Mouse (Mus musculus): ENCODE data around the gene D630045J12Rik.

The D630045J12Rik gene

DNA sequence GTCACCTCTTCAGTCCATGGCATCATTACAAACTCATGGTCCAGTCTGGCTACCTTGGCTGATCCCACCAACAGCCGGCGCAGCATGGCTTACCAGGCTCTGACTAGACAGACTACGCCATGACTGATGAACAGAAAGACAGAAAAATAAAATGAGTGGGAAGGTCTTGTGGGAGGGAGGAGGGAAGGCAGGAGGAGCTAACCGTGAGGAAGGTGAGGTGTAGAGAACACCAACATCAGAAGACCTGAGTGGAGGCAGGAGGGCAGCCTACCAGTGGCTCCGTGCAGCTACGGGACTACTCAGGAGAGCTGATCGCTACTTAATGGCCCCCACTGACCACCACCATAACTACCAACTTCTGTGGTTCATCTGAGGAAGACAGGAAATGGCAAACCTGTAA is 60.9 kb downstream of the D630045J12Rik start:
- DNase-seq (ENCODE audit: low spot score in 2 of 2): no peak

DNA sequence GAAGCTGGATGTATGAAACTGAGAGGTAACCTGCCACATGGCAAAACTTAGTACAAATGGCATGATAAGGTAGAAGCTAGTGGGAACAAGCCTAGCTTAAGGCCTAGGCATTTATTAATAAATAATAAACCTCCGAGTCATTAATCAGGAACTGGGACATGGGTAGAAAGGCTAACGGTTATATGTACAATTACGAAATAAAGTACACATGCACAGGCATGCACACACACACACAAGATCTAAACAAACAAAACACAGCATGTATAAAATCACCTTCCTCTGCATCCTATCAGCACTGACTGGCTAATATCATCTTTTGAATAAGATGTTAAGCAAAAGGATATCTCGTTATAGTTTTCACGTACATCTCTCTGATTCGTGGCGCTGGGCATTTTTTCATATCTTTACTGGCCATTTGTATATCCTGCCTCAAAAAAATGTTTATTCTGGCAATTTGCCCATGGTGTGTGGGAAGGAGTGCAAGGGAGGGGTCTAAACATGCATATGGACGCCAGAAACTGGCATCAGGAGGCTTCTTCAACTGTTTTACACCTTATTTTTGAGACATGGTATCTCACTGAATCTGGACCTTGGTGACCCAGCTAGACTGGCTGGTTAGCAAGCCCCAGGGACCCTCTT is 67.4 kb downstream of the D630045J12Rik start:
- DNase-seq (ENCODE audit: low spot score in 2 of 2): no peak

DNA sequence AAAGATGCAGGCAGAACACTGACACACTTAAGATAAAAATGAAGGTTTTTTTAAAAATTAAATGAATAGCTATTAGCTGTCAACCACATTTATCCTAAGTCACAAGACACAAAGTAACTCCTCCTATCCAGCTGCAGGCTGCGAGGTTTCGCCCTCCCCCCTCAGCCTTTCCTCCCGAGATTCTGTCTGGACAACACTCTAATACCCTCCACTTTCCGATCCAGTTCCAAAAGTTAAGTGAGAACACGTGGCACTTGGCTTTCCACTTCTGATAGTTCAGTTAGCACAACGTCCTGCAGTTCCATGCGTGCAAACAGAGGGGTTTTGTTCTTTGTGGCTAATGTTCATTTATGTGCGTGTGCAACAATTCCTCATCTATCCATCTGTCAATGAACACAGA is 69.0 kb downstream of the D630045J12Rik start:
- no peak for DNase-seq (ENCODE audit: low spot score in 2 of 2)

DNA sequence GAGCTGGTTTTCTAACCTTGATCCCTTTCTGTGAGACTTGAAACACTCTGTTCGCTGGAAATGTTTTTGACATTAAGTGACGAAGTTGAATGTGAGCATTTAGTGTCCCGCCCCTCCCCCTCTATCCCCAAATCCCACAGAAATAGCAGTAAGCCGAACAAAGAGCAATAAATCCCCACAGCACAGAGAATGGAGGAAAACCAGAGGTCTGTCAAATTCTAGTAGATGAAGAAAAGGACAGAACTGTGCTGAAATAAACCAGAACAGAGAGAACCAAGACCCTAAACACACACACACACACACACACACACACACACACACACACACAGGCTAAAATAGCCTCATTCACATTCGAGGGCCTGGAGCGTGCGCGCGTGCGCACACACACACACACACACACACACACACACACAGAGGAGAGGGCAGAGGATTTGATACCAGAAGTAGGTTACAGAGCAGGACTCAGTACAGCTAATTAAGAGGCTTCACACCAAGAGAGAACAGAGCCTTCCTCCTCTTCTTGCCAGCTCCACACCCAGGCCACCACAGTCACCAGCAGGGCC is 72.0 kb downstream of the D630045J12Rik start:
- no peak for DNase-seq (ENCODE audit: low spot score in 2 of 2)

DNA sequence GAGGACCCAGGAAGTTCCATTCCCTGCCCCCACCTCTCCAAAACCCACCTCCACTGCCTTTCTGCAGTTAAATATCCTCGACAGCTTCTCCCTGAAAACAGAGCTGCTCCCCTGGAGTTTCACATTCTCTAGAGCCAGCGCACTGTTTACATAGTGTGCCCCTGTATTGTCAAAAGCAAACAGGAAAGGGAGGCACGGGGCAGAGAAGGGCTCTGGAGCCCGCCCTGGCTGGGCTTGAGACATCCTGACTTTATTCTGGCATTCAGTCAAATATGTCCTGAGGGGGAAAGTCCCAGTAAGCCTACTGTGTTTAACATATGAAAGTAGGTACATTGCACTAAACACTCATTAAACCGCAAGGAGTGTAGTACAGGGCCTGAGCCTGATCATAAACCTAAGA is 73.1 kb downstream of the D630045J12Rik start:
- no peak for DNase-seq (ENCODE audit: low spot score in 2 of 2)

DNA sequence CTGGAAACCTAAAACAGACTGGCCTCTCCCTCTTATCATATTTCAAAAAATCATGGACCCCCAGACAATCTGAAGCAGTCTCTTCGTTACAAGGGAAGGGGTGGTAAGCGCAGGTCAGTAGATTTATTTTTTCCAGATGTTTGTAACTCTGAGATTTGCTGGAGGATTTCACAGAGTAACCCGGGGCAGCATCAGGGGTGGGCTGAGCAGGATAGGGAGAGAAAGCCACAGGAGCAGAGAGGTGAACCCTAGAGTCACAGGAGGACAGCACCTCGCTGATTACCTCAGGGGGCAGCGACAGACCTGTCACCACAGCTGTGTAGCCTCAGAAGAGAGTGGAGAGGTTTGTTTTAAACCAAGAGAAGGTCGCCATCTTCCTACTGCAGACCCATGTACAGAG is 88.4 kb downstream of the D630045J12Rik start:
- no peak for DNase-seq (ENCODE audit: low spot score in 2 of 2)

DNA sequence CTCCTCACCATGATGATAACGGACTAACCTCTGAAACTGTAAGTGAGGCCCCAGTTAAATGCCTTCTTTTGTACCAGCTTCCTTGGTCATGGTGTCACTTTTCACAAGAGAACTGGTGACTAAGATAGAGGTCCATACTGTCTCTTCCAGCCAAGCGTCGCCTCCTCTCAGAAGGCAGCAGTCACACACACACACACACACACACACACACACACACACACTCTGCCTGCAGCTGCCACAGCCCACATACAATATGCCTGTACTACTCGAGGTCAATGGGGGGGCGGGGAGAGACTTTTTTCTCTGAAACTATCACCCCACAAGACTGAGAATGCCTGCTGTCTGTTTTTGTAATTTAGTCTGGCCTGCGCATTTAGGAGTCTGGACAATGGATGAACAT is 89.1 kb downstream of the D630045J12Rik start:
- DNase-seq (ENCODE audit: low spot score in 2 of 2): no peak

DNA sequence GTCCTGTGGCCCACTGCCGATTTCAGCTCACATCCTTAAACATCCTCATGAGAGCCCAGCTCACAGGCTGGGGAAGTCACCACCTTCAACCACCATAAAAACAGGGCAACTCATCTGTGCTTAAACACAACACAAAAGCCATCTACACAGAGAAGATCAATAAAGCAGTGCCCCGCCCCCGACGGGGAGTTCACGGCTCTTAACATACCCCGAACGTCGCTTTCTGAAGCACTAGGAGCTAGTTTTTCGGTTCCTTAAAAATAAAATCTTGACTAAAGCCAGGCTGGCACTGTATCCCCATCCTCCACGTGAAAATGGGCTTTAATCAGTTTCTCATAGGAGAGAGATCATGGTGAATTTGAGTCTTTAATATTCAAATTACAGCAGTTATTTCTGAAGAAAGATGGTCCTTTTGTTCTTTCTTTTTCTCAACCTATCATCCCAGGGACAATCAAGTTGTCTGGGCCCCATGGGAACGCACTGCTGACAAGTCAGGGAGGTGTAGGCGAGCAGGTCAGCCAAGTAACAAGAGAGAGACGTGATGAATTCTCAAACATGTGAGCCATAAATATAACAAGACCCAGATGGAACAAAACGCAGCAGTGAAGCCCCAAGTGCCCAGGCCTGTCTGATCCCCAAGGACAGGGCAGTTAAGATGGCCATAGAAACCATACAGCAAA is 90.8 kb downstream of the D630045J12Rik start:
- no peak for DNase-seq (ENCODE audit: low spot score in 2 of 2)

DNA sequence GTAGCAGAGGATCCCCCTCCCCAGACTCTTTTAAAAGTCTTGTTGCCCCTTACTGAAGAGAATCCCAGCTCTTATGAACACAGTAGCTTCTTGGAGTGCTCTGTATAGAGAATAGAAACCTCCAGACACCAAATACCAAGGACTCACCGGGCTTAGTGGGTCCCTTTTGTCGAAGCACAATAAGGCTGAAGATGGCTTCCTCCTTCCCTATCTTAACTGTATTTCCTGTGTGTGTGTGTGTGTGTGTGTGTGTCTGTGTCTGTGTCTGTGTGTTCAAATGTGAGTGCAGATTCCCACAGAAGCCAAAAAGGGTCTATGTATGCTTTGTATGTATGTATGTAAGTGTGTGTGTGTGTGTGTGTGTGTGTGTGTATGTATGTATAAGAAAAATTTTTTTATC is 93.3 kb downstream of the D630045J12Rik start:
- DNase-seq (ENCODE audit: low spot score in 2 of 2): no peak

DNA sequence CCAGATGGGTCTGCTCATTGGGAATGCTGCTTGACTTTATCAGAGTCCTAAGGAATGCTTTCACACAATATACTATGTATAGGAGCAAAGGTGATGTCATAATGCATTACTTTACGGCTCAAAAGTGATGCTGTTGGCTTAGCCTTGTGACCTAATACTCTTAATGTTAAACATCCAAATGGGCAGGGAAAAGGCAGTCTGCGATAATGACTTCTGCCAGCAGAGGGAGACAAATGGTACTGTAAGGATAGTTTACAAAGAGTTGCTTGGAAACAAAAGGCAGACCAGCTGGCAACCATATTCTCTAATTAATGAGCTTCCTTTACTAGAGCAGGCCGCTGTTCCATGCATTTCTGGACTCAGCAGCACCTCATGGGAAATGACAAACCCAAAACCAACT is 93.7 kb downstream of the D630045J12Rik start:
- peak; percentile 60 to 89 for DNase-seq (ENCODE audit: low spot score in 2 of 2)

DNA sequence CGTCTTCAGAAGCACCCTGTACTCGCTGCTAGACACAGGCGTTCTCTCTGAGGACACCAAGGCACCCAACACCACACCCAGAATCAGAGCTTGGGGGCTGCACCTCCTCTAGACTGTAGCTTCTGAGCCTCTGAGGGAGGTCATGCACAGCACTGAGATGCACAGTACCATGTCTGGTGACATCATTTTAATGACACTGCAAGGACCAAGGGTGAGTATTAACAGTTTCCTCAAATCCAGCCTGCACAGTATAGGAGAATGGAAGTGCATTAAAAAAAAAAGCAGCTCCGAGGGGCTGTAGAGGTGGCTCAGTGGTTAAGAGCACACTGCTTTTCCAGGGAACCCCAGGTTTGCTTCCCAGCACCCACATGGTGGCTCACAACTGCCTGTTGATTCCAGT is 94.2 kb downstream of the D630045J12Rik start:
- DNase-seq (ENCODE audit: low spot score in 2 of 2): no peak

DNA sequence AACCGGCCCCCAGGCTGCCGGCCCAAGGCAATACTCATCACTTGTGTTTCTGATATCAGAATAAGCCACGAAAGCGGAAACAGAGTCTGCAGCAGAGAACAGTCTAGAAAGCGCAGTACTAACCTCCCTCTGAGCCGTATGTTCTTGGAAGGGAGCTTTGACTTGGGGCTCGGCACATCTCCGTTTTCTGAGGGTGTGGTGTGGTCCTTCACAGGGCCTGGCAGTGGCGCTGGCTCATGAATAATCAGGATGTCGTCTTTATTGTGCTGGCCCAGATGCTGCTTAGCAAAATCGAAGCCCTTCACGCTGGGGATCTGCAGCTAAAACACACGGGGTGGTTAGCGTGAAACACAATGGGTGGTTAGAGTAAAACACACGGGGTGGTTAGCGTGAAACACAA is 95.9 kb downstream of the D630045J12Rik start:
- DNase-seq (ENCODE audit: low spot score in 2 of 2): no peak

DNA sequence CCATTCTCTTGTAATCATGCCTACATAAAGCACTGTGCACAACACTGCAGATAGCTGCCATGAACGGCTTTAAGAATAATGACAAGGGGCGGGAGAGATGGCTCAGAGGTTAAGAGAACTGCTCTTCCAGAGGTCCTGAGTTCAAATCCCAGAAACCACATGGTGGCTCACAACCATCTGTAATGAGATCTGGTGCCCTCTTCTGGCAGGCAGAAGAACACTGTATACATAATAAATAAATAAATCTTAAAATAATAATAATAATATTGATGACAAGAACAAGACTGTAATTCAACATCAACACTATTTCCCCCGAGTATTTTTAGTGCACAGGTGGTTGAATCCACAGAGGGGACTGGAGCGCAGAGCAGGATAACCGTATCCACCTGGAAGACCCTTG is 97.6 kb downstream of the D630045J12Rik start:
- no peak for DNase-seq (ENCODE audit: low spot score in 2 of 2)

DNA sequence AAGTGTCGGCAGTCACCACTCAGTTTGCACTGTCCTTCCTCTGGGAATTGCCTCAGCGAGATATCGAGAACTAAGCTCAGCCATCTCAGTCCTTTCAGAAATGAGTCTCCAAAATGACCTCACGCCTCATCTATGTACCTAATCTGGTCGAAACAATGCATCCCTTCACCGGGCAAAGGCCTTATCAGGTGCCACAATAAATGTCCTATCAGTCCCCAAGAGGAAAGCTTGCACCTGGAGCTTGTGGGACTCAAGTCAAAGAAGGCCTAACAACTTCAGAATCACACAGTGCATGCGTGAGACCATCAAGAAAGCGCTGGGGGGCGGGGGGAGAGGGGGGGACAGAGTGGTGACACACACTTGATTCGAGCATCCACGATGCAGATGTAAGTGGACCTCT is 101.5 kb downstream of the D630045J12Rik start:
- DNase-seq (ENCODE audit: low spot score in 2 of 2): no peak

DNA sequence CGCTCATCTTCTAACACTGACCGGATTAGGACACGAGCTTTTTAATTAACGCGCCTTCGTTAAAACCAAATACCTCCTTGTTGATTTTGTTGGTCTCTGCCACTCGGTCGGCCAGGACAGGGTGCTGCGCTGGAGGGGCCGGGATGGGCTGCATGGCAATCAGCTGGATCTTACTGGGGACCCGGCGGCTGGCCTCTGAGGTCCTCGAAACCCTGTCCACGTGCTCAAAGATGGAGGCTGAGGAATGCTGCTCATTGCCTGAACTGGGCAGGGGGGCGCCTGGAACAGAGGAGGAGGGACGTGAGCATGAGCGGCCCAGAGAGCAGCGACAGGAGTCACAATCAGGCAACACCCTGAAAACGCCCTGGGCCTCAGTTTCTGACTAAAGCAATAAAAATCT is 104.3 kb downstream of the D630045J12Rik start:
- no peak for DNase-seq (ENCODE audit: low spot score in 2 of 2)

DNA sequence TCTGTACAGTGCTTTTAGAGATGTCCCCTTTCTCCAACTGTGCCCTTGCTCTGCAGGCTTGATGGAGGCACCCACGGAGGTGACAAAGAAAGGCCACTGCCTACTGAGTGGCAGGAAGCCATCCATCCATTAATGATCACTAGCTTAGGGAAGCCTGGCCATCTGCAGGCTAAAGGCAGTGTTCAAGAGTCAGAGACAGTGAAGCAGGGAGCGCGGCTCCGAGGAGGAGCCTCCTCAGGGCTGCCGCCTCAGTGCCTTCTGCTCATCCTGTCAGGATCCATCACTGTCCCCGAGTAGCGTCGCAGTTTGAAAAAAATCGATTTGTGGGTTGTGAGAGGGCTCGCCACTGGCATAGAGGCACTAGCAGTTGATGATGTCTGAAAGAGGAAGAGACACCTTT is 105.2 kb downstream of the D630045J12Rik start:
- no peak for DNase-seq (ENCODE audit: low spot score in 2 of 2)

DNA sequence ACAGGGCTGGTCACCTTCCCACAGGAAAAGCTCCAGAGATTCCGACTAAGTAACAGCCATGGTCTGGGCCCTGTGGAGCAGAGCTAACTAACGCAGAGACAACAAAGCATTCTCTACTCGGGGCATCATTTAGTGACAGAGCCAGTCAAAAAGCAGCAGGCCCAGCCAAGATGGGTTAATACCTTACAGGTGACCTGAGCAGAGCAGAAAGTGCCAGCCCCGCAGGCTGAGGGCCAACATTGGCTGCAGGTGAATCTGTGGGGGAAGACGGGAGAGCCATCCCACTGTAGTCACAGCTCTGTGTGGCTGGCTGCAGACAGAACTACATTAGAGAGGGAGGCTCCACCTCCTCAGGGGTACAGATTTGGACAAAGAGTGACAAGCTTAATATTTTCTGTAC is 106.5 kb downstream of the D630045J12Rik start:
- no peak for DNase-seq (ENCODE audit: low spot score in 2 of 2)

DNA sequence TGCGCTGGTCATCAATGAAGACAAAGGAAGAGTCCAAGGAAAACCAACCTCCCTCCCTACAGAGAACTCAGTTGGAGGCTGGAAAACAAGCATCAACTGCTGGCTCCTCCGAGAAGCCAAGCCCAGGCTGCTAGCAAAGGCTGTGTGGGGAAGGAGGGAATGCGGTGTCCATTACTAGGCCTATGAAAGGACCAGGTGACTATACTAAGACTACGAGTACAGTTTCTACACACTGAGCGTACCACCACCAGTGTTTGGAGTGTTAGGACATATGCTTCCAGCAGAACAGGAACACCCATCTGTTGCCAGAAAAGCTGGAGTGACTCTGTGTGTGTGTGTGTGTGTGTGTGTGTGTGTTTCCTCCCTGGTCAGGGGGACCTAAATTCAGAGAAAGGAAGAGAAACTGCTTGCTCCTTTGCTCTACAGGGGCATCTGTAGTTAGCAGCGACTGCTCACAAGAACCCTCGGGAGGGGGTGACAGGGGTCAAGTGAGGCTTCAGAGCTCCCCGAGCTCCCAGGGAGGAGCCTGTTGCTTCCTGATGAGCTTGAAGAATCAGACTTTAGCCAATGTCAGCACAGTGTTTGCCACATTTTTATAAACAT is 108.2 kb downstream of the D630045J12Rik start:
- no peak for DNase-seq (ENCODE audit: low spot score in 2 of 2)

DNA sequence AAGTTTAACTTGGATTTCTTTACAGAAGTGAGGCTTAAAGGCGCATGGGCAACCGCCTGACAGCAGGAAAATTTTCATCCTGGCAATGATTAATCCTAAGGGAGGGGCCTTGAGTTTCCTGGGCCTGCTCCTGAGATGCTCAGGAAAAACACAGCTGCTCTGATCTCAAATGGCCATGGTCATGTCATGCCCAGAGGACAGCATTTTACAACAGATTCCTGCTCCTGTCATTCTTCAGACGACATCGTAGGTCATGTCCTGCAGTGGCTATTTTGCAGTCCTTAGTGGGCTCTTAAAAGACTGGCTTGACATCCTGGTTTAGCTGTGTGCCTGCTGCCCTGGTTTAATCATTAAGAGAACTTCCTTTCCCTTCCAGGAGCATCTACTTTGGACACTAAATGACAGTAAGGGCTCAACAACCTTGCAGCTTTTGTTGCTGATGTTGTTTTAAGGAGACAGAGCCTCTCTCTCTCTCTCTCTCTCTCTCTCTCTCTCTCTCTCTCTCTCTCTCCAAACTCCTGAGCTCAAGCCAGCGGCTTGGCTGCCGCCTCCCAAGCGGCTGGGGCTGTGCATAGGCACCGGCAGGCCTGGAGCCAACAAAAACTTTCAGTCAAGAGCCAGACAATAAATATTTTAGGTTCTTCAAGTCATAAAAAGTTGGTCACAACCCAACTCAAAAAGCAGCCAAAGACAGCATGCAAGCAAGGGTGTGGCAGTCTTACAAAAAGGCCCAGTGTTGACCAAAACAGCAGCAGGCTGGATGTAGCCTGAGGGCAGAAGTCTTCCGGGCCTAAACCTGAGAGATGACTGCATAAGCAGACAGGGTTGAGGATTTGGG is 109.4 kb downstream of the D630045J12Rik start:
- DNase-seq (ENCODE audit: low spot score in 2 of 2): peak; percentile 72 to 76

DNA sequence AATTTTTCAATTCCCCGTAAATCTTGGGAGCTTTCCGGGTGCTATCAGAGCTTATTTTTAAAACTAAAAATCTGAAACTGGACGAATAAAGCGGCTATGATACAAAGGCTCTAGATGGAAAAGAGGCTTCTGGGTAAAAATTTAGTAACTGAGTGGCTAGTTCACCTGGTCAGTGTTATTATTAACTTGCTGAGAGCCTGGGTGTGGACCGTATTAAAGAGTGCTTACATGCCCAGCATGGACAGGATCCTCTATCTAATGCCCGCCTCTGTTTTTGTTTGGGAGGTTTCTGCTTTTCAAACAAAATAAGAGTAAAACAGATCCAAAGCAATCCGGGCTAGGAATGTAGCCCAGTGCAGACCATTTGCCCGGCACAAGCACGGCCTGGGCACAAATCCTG is 113.4 kb downstream of the D630045J12Rik start:
- no peak for DNase-seq (ENCODE audit: low spot score in 2 of 2)

DNA sequence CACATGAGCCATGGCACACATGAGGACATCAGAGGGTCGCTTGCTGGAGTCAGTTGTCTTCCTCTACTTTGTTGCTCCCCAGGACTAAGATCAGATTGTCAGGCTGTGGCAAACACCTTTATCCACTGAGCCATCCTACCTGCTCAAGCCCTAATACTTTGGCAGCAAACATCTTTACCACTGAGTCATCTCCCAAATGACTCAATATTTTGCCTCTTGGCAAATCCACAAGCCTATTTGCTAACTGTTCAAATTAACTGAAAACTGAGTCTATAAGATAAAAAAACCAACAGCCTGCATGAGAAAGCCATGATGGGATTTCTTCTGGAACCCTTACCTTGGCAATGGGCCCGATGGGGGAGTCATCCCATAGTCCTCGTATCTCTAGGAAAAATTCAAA is 114.7 kb downstream of the D630045J12Rik start:
- DNase-seq (ENCODE audit: low spot score in 2 of 2): no peak

Measured in urinary bladder, postnatal 4 days (tissue).